Mouse (Mus musculus) lung, postnatal 0 days (tissue): ENCODE measurements around the gene Ppig. TPM values are rescaled to one million over a fixed set of nuclear protein-coding genes. Genes with fewer than 3 reads are reported as not detected.
"Not testable (repeated sequence)": the region's sequence is repeated elsewhere in the genome, so short reads cannot be mapped to it uniquely, and the experiment has no call there.

Experiments used
- ATAC-seq: fragments of 200-750 bp; cut with Nextera tagmentation; 2 replicates; pipeline ENCODE4 v1.8.0; 2017; ENCODE audit warnings: moderate library complexity
- DNase-seq: peaks from one replicate; pipeline ENCODE4 v3.0.0-alpha.2; 2016; ENCODE audit warnings: low spot score
- H3K27ac ChIP-seq: fragments of 300-500 bp; sonication (generic); 2 replicates; pipeline ENCODE4 v1.5.1; 2014; ENCODE audit warnings: antibody characterized with exemption, mild to moderate bottlenecking, low read length, mixed read lengths
- H3K27me3 ChIP-seq: fragments of 300-500 bp; sonication (generic); replicated peaks from 2 replicates; pipeline ENCODE4 v1.6.1; 2014; ENCODE audit warnings: low read length, mixed read lengths; ENCODE audit not compliant: insufficient read depth
- H3K36me3 ChIP-seq: fragments of 300-500 bp; sonication (generic); 2 replicates; pipeline ENCODE4 v1.6.1; 2014; ENCODE audit warnings: low read length, mixed read lengths; ENCODE audit not compliant: insufficient read depth
- H3K4me1 ChIP-seq: fragments of 300-500 bp; sonication (generic); 2 replicates; pipeline ENCODE4 v1.6.1; 2014; ENCODE audit warnings: antibody characterized with exemption, low read depth, low read length, mixed read lengths; ENCODE audit not compliant: insufficient read depth
- H3K4me2 ChIP-seq: fragments of 300-500 bp; sonication (generic); replicated peaks from 2 replicates; pipeline ENCODE4 v1.6.1; 2014; ENCODE audit warnings: low read depth, mild to moderate bottlenecking, low read length, moderate library complexity, mixed read lengths
- H3K4me3 ChIP-seq: fragments of 300-500 bp; sonication (generic); 2 replicates; pipeline ENCODE4 v1.5.1; 2014; ENCODE audit warnings: low read depth, low read length
- H3K9ac ChIP-seq: fragments of 300-500 bp; sonication (generic); replicated peaks from 2 replicates; pipeline ENCODE4 v1.6.1; 2014; ENCODE audit warnings: low read depth, mild to moderate bottlenecking
- H3K9me3 ChIP-seq: fragments of 300-500 bp; sonication (generic); 2 replicates; pipeline ENCODE4 v1.6.1; 2016; ENCODE audit warnings: low read length, mixed read lengths
- CTCF ChIP-seq: IDR thresholded peaks from 2 replicates; pipeline ENCODE4 v1.5.1; 2016; ENCODE audit warnings: antibody characterized with exemption, mild to moderate bottlenecking
- EP300 ChIP-seq: IDR thresholded peaks from 2 replicates; pipeline ENCODE4 v1.6.1; 2016; ENCODE audit warnings: antibody characterized with exemption, mild to moderate bottlenecking, control low read depth
- whole genome bisulfite sequencing: fragments of 180-500 bp; shearing (Covaris S2); extraction: QIAGEN DNeasy Blood & Tissue Kit; methylation state at CpG from one replicate; pipeline ENCODE4 v1.1.7; 2014; 5-methylcytosine and 5-hydroxymethylcytosine counted together
- polyA plus RNA-seq: library from polyadenylated mRNA; unstranded; fragments of >200 nt; fragmentation: Nextera tagmentation; extraction: Ambion mirVana; gene quantifications from 2 replicates; pipeline ENCODE4 v1.2.1, GENCODE M21; 2015

Ppig gene
- polyA plus RNA-seq, result 95.1 and 96.5 TPM in 2 replicates

DNA sequence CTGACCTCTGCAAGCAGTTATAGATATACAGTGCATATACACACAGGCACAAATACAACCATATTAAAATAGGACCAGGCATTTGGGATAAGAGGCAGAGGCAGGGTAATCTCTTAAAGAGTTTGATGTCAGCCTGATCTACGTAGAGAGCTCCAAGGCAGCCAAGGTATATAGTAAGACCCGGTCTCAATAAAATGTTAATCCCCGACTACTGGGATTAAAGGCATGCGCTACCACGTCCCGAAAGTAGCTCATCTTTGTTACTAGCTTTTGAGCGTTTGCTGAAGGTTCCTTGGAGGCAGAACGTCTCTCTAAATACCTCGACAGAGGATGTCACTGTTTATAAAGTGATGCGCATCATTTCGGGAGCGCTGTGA, at the start of gene Ppig:
TSS of gene Ppig (plus strand) at position 273 of the 377 bp plus-strand sequence.
- ATAC-seq (no peak; the same call in 1 of the 2 replicates), DNase-seq (no peak)
- 6% methylated on average over 12 of the region's 12 CpGs for WGBS
- peak within 1 kb of the TSS; percentile 91 for H3K9ac ChIP-seq
- peak within 1 kb of the TSS; percentile 85 for H3K4me3 ChIP-seq
- H3K4me1 ChIP-seq, result no peaks in the 10 kb centered on the region
- peak within 1 kb of the TSS; percentile 91 for H3K27ac ChIP-seq
- H3K36me3 ChIP-seq, result no peaks in the 10 kb centered on the region
- no peaks in the 10 kb centered on the region for H3K9me3 ChIP-seq
- TF ChIP-seq EP300 (no peak), CTCF (no peak)
- no peaks in the 10 kb centered on the region for H3K27me3 ChIP-seq
- peak within 1 kb of the TSS; percentile 60 for H3K4me2 ChIP-seq

DNA sequence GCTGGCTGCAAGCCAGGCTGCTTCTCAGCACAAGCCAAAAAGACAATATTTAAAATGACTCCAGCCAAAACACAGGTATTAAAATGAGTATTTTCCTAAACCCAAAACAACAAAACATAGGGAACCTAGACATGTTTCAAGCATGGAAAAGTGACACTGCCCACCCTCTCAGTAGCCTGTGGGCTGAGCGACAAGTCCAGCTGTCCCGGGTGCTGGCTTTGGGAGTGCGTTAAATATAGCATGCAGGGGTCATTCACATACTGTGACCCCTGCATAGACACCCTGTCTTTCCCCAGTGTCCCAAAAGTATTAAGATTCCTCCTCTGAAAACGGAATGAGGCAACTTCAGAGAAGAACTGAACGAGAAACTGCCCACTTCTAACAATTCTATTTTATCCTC, 48.6 kb upstream of the Ppig start:
- no peak overlapping the region for H3K27ac ChIP-seq
- TF ChIP-seq CTCF (no peak), EP300 (no peak)
- H3K9me3 ChIP-seq, result no peaks in the 10 kb centered on the region
- H3K27me3 ChIP-seq, result no peaks in the 10 kb centered on the region
- H3K9ac ChIP-seq, result no peak overlapping the region
- WGBS, result 57% methylated on average over 5 of the region's 5 CpGs
- DNase-seq, result no peak
- H3K4me1 ChIP-seq, result peaks cover 4% of the 10 kb centered on the region; the same call in 1 of the 2 replicates
- H3K36me3 ChIP-seq, result no peaks in the 10 kb centered on the region
- H3K4me2 ChIP-seq, result no peak overlapping the region
- no peak overlapping the region for H3K4me3 ChIP-seq
- ATAC-seq, result no peak

- Histone ChIP-seq H3K27me3 (no peaks in the 10 kb centered on the region), H3K4me2 (no peak overlapping the region), H3K4me3 (no peak overlapping the region), H3K36me3 (no peaks in the 10 kb centered on the region), H3K9me3 (no peaks in the 10 kb centered on the region), H3K9ac (no peak overlapping the region), H3K27ac (no peak overlapping the region), H3K4me1 (peaks cover 4% of the 10 kb centered on the region; the same call in 1 of the 2 replicates)
- ATAC-seq (no peak), DNase-seq (no peak)
- TF ChIP-seq CTCF, result no peak
- WGBS, result 89% methylated on average over 9 of the region's 9 CpGs
These were observed 47.1 kb upstream of the Ppig start for GRCm38 (mm10) chr2:69675266-69675665.

GRCm38 (mm10) chr2:69676713-69677112, 45.6 kb upstream of the Ppig start:
- Histone ChIP-seq H3K9me3 (no peaks in the 10 kb centered on the region), H3K27ac (no peak overlapping the region), H3K36me3 (no peaks in the 10 kb centered on the region), H3K4me2 (no peak overlapping the region), H3K4me1 (peaks cover 4% of the 10 kb centered on the region; the same call in 1 of the 2 replicates), H3K27me3 (no peaks in the 10 kb centered on the region), H3K4me3 (no peak overlapping the region), H3K9ac (no peak overlapping the region)
- TF ChIP-seq EP300 (no peak), CTCF (peak; percentile 57)
- peak; percentile 36 for DNase-seq
- 38% methylated on average over 2 of the region's 2 CpGs for WGBS
- ATAC-seq, result no peak

DNA sequence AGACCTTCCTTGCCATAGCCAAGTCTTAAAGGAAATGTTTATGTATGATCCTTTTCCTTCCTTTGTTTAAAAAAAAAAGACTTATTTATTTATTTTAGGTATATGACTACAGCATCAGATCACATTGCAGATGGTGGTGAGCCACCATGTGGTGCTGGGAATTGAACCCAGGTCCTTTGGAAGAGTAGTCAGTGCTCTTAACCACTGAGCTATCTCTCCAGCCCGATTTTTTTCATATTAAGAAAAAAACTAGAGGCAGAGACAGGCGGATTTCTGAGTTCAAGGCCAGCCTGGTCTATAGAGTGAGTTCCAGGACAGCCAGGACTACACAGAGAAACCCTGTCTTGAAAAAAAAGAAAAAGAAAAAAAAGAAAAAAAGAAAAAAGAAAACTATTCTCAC, 45.1 kb upstream of the Ppig start:
- H3K36me3 ChIP-seq, H3K4me3 ChIP-seq, H3K4me2 ChIP-seq, H3K27me3 ChIP-seq, H3K4me1 ChIP-seq, H3K27ac ChIP-seq, DNase-seq, H3K9ac ChIP-seq, H3K9me3 ChIP-seq, ATAC-seq: not testable (repeated sequence)
- 89% methylated on average over 2 of the region's 2 CpGs for WGBS

GRCm38 (mm10) chr2:69679990-69680389, 42.4 kb upstream of the Ppig start:
- Histone ChIP-seq H3K4me3 (no peak overlapping the region), H3K27ac (no peak overlapping the region), H3K9me3 (no peaks in the 10 kb centered on the region), H3K4me1 (no peaks in the 10 kb centered on the region), H3K9ac (no peak overlapping the region), H3K36me3 (no peaks in the 10 kb centered on the region), H3K4me2 (no peak overlapping the region), H3K27me3 (no peaks in the 10 kb centered on the region)
- no peak for TF ChIP-seq EP300
- TF ChIP-seq CTCF, result no peak
- 61% methylated on average over 6 of the region's 6 CpGs for WGBS
- DNase-seq (no peak), ATAC-seq (no peak)

DNA sequence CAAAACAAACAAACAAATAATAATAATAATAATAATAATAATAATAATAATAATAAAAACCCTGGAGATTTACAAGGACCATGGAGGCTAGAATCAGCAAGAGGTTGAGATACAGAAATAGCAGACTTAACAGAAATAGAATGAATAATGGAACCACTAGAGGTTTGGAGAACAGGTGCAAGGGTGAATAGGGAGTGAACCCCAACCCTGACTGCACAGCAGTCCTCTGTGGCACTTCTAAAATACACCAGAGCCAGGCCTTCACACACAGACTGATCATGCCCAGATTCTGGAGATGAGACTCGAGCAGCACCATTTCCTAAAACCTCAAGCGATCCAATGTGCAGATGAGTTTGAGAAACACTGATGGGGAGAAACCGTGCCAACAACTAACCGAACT, 40.4 kb upstream of the Ppig start:
- no peak overlapping the region for H3K27ac ChIP-seq
- H3K27me3 ChIP-seq, result no peaks in the 10 kb centered on the region
- no peak overlapping the region for H3K9ac ChIP-seq
- no peak for DNase-seq
- H3K9me3 ChIP-seq, result no peaks in the 10 kb centered on the region
- TF ChIP-seq EP300, result no peak
- TF ChIP-seq CTCF, result no peak
- ATAC-seq, result no peak
- no peaks in the 10 kb centered on the region for H3K36me3 ChIP-seq
- H3K4me2 ChIP-seq, result no peak overlapping the region
- WGBS, result 84% methylated on average over 4 of the region's 4 CpGs
- no peaks in the 10 kb centered on the region for H3K4me1 ChIP-seq
- no peak overlapping the region for H3K4me3 ChIP-seq
